In the genomic region with DNA sequence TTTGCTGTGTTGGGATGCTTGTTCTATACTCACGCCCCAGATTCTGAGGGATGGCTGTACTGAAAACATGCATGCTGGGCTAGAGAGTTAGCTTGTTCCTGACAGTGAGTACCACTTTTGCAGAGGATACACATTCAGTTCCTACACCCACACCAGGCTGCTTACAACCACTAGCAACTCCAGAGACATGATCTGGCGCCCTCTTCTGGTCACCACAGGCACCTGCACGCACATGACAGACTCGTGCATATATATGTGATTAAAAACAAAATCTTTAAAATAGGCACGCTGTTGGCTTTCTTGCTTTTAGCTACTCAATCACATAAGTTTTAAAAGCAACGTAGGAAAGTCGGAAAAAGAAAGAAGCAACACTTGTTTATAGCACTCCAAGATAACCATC, we compare ENCODE assay signal across 8 mouse cellular contexts. TPM values are rescaled to one million over a fixed set of nuclear protein-coding genes. Genes with fewer than 3 reads are reported as not detected.
DNase-seq lines count a peak whose midpoint lies in the region; ATAC-seq and TF ChIP-seq lines count a peak whose summit lies in the region.
"Had no signal": no experiment of that assay in that cellular context is flagged by ENCODE, and none has a peak within 500 bp of the region (broad histone marks: within the 10 kb centered on the region; RNA-seq: fewer than 3 reads in every experiment).

No protein-coding gene starts in this region.

- ATAC-seq in kidney, postnatal 0 days (replicated peaks; ENCODE audit: low FRiP score, low read depth): no peak

- H3K79me2 ChIP-seq in CH12.LX (replicated peaks; ENCODE audit: control insufficient read depth, extremely low read depth, insufficient read depth, poor library complexity, severe bottlenecking): no peaks in the 10 kb centered on the region

- H3K4me2 ChIP-seq in kidney, postnatal 0 days (ENCODE audit: low read length): no peak overlapping the region
- no peak overlapping the region for H3K4me2 ChIP-seq in CH12.LX (ENCODE audit: insufficient read depth, low read depth, poor library complexity, severe bottlenecking)
- H3K4me2 ChIP-seq: liver, embryonic 15.5 days had no signal

- no peak for TF ChIP-seq EP300 in CH12.LX (IDR thresholded peaks at IDR 0.05; ENCODE audit: low read length)

- H3K9me3 ChIP-seq in kidney, postnatal 0 days (replicated peaks; ENCODE audit: low read length): no peaks in the 10 kb centered on the region
- H3K9me3 ChIP-seq in CH12.LX (replicated peaks; ENCODE audit: low read length): peaks cover 9% of the 10 kb centered on the region
- H3K9me3 ChIP-seq: liver, embryonic 15.5 days had no signal

- no peak for TF ChIP-seq POLR2A in CH12.LX (IDR thresholded peaks at IDR 0.05; ENCODE audit: low read depth, low read length)

- H3K4me3 ChIP-seq in kidney, postnatal 0 days (replicated peaks; ENCODE audit: low read depth, low read length): no peak overlapping the region
- no peak overlapping the region for H3K4me3 ChIP-seq in CH12.LX (replicated peaks in 1 of 3; ENCODE audit: low read depth in 2 of 3, low read length in 2 of 3, poor library complexity in 1 of 3)
- H3K4me3 ChIP-seq: liver, embryonic 15.5 days had no signal

- dilution Hi-C loops in CH12.LX (cut with MboI; ENCODE audit: extremely low pct_ligation_motif_present, extremely low pct_unique_long_range_greater_than_20kb, low sequenced_read_pairs): no loop called here

- 93% methylated on average over 7 of the region's 7 CpGs for WGBS in kidney, postnatal 0 days

- H3K27me3 ChIP-seq in kidney, postnatal 0 days (ENCODE audit: insufficient read depth, low read length): no peaks in the 10 kb centered on the region
- no peaks in the 10 kb centered on the region for H3K27me3 ChIP-seq in CH12.LX (replicated peaks)

- in situ Hi-C loops in CH12.LX (cut with MboI; ENCODE audit: low pct_ligation_motif_present, low pct_unique_long_range_greater_than_20kb, low sequenced_read_pairs): loop anchor here (10.0 to 25.0 kb wide), 2 partner anchors 307 to 540 kb away; no protein-coding TSS in a partner anchor

- no peaks in the 10 kb centered on the region for H3K36me3 ChIP-seq in kidney, postnatal 0 days (ENCODE audit: insufficient read depth, low read length)
- H3K36me3 ChIP-seq in CH12.LX (replicated peaks in 1 of 2; ENCODE audit: control insufficient read depth in 1 of 2, insufficient read depth in 1 of 2, low read length in 1 of 2): no peaks in the 10 kb centered on the region
- H3K36me3 ChIP-seq: liver, embryonic 15.5 days had no signal

- no peak overlapping the region for H3K27ac ChIP-seq in kidney, postnatal 0 days
- H3K27ac ChIP-seq in CH12.LX (ENCODE audit: insufficient read depth, low read depth): no peak overlapping the region
- H3K27ac ChIP-seq: liver, embryonic 15.5 days had no signal

- TF ChIP-seq RAD21 in CH12.LX (IDR thresholded peaks at IDR 0.05; ENCODE audit: low read depth, low read length): peak; percentile 28

- TF ChIP-seq CTCF in kidney, postnatal 0 days (IDR thresholded peaks at IDR 0.05; ENCODE audit: low read depth): peak; percentile 62
- TF ChIP-seq CTCF in CH12.LX (conservative IDR thresholded peaks at IDR 0.05 in 1 of 2, IDR thresholded peaks at IDR 0.05 in 1 of 2; ENCODE audit: low read depth in 2 of 2, low read length in 2 of 2): peak; percentile 19 to 54; a peak in 2 of 4 replicates

- H3K9ac ChIP-seq in kidney, postnatal 0 days (ENCODE audit: low read depth, low read length): no peak overlapping the region
- H3K9ac ChIP-seq in CH12.LX (ENCODE audit: insufficient read depth, low read depth): no peak overlapping the region
- H3K9ac ChIP-seq: liver, embryonic 15.5 days had no signal

- DNase-seq in kidney, postnatal 0 days (ENCODE audit: low spot score): no peak
- DNase-seq in kidney, adult 11 months: no peak
- DNase-seq in CH12.LX (ENCODE audit: extremely low read depth) (peak; percentile 22), ZHBTc4 (ENCODE audit: low read depth, low spot score) (peak; percentile 74)
- peak; percentile 40 for DNase-seq in retina, postnatal 1 day
- DNase-seq in left cerebral cortex, postnatal 10 days (ENCODE audit: extremely low spot score in 1 of 2, low spot score in 2 of 2): no peak
- DNase-seq in frontal cortex, postnatal 36 days (ENCODE audit: low spot score in 2 of 2): no peak

- peaks cover 28% of the 10 kb centered on the region for H3K4me1 ChIP-seq in kidney, postnatal 0 days (replicated peaks; ENCODE audit: insufficient read depth, low read length)
- peaks cover 2 to 16% of the 10 kb centered on the region in 2 experiments; a peak in 2 of 4 replicates for H3K4me1 ChIP-seq in CH12.LX (ENCODE audit: control insufficient read depth in 1 of 2, insufficient read depth in 2 of 2)

- intact Hi-C loops in left cerebral cortex, postnatal 10 days (cut with DNase I): no loop called here

TF ChIP-seq in CH12.LX, 34 proteins besides CTCF, POLR2A, EP300 and RAD21:
- TF ChIP-seq PAX5 (IDR thresholded peaks at IDR 0.05; ENCODE audit: low read length) (no peak), SMC3 (IDR thresholded peaks at IDR 0.05; ENCODE audit: low read depth, low read length) (peak; percentile 38; the same call in 1 of the 2 replicates)

RNA-seq across cellular contexts. Expression of a gene that starts 45.1 kb away (rescaled TPM):
- 1.6 and 1.8 TPM in 2 replicates for polyA plus RNA-seq in kidney, postnatal 0 days (2015; fragmentation: Nextera tagmentation; extraction: Ambion mirVana)
- total RNA-seq in CH12.LX (2012; rRNA removed) (48.8 and 51.4 TPM in 2 replicates), CH12.LX (2014; rRNA removed) (62.7 and 76.0 TPM in 2 replicates)
- 131 and 147 TPM in 2 replicates for polyA plus RNA-seq in CH12.LX (2012; ENCODE audit: insufficient read length, low read depth)
- total RNA-seq in left cerebral cortex, postnatal 10 days (2021): under 1 TPM; 0.67 to 0.81 TPM

Comparison
In these comparisons a context has a peak if more than half of its experiments do, and no peak if none do; other contexts are left out.
1. DNase-seq: peak in CH12.LX (single experiment), ZHBTc4 (single experiment) and retina, postnatal 1 day (single experiment); none in kidney, postnatal 0 days (single experiment), kidney, adult 11 months (single experiment), left cerebral cortex, postnatal 10 days (0 of 2) and frontal cortex, postnatal 36 days (0 of 2).
2. RNA of a gene that starts 45.1 kb away (total RNA-seq): 48.8 to 76.0 TPM in CH12.LX; 0.67 to 0.81 TPM in left cerebral cortex, postnatal 10 days; every median in the first group is over 10 times any median in the second.